Mouse (Mus musculus): ENCODE measurements around the gene Prr13.

Prr13 gene

DNA sequence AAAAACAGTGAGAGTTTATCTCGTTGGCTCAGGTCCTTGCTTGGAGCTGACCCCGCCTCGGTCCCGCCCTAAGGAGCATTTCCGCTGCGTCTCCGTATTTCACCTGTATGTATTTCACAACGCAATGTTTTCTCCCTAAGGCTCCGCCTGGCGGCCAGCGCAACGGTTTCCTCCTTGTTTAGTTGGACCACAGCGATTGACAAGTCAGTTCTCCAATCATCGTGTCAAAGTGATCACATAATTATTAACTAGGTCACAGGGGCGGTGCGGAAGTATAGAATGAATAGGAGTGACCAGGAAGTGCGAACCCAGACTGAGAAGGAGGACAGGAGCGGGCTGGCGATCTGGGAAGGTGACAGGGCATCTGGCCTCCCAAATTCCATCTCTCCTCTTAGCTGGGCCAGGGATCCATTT lies at the start of gene Prr13:
Gene Prr13, plus strand, starts transcription at position 125 of the 414 bp plus-strand sequence.
- peak; percentile 91 for DNase-seq (ENCODE audit: low read depth, low spot score)

- DNase-seq (ENCODE audit: low read depth, low spot score): no peak
These were observed 49.5 kb upstream of the Prr13 start for GRCm38 (mm10) chr15:102409286-102409685.

GRCm38 (mm10) chr15:102411077-102411476 lies 47.8 kb upstream of the Prr13 start:
- DNase-seq (ENCODE audit: low read depth, low spot score): no peak

GRCm38 (mm10) chr15:102413687-102414086 lies 45.1 kb upstream of the Prr13 start:
- no peak for DNase-seq (ENCODE audit: low read depth, low spot score)

DNA sequence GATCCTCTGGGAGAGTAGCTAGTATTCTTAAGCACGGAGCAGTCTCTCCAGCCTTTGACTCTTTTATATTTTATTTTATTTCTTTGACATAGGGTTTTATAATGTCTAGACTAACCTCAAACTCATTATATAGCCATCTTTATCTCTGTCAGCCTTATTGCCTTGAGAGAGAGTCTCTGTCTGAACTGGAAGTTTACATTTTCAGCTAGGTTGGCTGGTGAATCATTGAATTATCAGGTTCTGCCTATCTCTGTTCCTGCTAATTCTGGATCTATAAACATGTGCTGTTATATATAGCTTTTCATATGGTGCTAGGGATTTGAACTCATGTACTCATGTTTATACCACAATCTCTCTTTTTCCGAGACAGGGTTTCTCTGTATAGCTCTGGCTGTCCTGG lies 41.3 kb upstream of the Prr13 start:
- DNase-seq (ENCODE audit: low read depth, low spot score): no peak

DNA sequence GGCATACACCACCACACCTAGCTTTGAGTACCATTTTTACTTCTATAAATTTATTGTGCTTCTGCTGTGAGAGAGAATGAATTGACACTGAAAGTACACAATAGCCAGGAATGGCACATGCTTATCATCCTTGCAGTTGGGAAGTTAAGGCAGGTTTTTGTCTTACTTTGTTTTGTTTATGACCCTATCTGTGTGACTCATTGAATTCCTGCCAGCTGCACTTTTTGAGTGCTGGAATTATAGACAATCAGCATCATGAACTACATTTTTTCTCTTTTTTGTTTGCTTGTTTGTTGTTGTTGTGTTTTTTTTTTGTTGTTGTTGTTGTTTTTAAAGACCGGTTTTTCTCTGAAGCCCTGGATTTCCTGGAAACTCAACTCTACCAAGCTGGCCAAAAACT lies 37.8 kb upstream of the Prr13 start:
- no peak for DNase-seq (ENCODE audit: low read depth, low spot score)

- peak; percentile 31 for DNase-seq (ENCODE audit: low read depth, low spot score)
These were observed 37.4 kb upstream of the Prr13 start for GRCm38 (mm10) chr15:102421437-102421836.

DNA sequence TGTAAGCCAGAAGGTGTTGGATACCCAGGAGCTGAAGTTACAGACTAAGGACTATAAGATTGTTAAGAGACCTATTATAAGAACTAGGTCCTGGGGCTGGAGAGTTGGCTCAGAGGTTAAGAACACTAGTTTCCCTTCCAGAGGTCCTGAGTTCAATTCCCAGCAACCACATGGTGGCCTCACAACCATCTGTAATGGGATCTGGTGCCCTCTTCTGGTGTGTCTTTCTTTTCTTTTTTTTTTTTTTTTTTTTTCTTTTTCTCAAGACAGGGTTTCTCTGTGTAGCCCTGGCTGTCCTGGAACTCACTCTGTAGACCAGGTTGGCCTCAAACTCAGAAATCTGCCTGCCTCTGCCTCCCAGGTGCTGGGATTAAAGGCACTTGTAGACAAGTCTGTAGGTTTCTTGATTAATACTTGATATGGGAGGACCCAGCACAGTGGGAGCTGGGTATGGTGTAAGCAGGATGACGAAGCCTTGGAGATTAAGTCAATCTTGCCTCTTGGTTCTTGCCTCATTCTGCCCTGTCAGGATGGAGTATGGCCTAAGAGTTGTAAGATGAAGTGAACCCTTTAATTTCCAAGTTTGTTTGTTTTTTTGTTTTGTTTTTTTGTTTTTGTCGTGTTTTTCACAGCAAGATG lies 35.1 kb upstream of the Prr13 start:
- no peak for DNase-seq (ENCODE audit: low read depth, low spot score)

DNA sequence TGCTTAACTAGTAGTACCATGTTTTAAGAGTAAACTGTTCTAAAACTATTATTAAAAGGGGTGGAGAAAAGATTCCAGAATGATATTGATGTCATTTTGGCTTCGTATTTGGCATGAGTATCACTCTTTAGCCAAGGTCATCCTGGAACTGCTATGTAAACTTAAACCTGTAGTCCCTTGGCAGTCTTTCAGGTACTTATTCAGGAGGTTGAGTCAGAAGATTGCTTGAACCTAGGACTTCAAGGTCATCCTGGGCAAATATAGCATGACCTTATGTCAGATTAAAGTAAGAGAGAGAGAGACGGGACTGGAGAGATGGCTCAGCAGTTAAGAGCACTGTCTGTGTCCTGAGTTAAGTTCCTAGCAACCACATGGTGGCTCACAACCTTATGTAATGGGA lies 34.2 kb upstream of the Prr13 start:
- no peak for DNase-seq (ENCODE audit: low read depth, low spot score)

GRCm38 (mm10) chr15:102426963-102427362 lies 31.9 kb upstream of the Prr13 start:
- no peak for DNase-seq (ENCODE audit: low read depth, low spot score)

GRCm38 (mm10) chr15:102432046-102432445 lies 26.8 kb upstream of the Prr13 start:
- DNase-seq (ENCODE audit: low read depth, low spot score): no peak

DNA sequence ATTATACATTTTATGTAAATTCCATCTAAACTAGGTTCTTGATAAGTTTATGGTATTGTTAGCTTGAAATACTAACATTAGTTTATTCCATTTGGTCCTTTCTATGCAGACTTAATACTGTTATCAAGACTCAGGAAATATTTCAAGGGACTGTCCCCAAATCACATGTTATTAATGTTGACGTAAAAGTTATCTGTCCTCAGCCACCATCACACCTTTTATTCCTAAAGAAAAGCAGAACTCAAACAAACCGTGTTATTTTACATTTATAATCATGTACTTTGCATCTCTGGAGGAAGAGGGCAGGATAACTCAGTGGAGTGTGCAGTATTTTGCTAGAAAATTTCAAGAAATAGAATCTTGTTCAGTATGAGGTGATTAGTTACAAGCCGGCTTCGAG lies 25.7 kb upstream of the Prr13 start:
- no peak for DNase-seq (ENCODE audit: low read depth, low spot score)

- peak; percentile 66 for DNase-seq (ENCODE audit: low read depth, low spot score)
These were observed 16.3 kb upstream of the Prr13 start for GRCm38 (mm10) chr15:102442490-102442889.

DNA sequence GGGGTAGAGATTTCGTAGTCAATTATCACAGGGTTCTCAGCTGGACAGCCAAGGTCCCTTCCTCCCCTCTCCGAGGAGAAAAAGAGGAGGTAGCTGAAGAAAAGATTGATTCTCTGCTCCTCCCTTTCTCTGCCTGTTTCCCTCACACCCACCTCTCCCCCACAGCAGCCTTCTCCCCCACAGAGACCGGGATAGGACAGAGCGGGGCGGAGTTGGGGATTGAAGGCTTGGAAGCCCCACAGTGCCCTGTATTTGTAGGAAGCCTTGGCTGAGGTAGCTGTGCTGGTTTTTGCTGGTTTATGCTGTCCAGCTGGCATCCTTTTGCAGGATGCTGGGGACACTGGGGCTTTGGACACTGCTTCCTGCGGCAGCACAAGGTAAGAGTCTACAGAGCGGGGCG lies 13.7 kb upstream of the Prr13 start, which contains the start of gene Amhr2:
Gene Amhr2, plus strand, starts transcription at position 222 of the 400 bp plus-strand sequence.
- DNase-seq (ENCODE audit: low read depth, low spot score): no peak

- no peak for DNase-seq (ENCODE audit: low read depth, low spot score)
These were observed 12.4 kb upstream of the Prr13 start for GRCm38 (mm10) chr15:102446448-102446847.

GRCm38 (mm10) chr15:102449366-102449765 lies 9.5 kb upstream of the Prr13 start:
- DNase-seq (ENCODE audit: low read depth, low spot score): no peak

DNA sequence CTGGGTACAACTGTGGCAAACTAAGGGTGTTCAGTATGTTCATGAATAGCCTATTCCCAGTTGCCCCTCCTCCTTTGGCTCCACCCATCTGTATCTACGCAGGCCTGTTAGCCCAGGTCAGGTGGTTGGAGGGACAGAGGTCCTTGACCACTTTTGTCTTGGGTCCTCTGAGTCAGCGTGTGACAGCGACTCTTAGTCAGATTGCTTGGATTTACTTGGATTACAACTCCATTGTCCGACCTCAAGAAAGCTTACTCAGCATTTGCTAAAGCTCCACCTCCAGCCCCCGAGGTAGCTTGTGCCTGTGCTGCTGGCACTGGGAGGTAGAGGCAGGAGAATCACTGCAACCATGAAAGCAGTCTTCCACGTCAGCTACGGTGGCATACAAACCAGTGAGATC lies 7.9 kb upstream of the Prr13 start:
- DNase-seq (ENCODE audit: low read depth, low spot score): no peak

- DNase-seq (ENCODE audit: low read depth, low spot score): peak; percentile 68
These were observed 7.0 kb upstream of the Prr13 start for GRCm38 (mm10) chr15:102451666-102452430.

GRCm38 (mm10) chr15:102455993-102456392 lies 2.8 kb upstream of the Prr13 start:
- DNase-seq (ENCODE audit: low read depth, low spot score): no peak

DNA sequence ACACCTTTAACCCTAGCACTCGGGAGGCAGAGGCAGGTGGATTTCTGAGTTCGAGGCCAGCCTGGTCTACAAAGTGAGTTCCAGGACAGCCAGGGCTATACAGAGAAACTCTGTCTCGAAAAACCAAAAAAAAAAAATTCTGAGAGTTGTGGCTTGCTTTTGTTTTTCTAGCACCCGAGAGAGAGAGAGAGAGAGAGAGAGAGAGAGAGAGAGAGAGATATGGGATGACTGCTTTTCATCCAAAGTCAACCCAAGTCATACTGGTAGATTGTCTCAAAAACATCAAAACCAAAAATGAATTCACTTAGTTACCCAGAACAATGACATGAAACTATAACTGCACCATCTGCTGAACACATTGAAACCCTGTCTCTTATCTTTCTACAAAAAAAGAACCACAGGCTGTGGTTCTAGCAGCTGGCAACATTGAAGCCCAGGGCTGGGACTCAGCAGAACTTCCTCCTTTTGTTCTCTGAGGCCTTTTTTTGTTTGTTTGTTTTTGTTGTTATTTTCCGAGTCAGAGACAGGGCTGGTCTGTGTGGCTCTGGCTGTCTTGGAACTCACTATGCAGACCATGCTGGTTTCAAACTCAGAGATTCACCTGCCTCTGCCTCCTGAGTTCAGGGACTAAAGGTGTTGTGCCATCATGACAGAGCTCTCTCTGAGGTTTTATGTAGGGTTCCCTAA lies 635 bp upstream of the Prr13 start:
- DNase-seq (ENCODE audit: low read depth, low spot score): no peak

GRCm38 (mm10) chr15:102459381-102459780 lies 553 bp downstream of the Prr13 start:
- no peak for DNase-seq (ENCODE audit: low read depth, low spot score)

DNA sequence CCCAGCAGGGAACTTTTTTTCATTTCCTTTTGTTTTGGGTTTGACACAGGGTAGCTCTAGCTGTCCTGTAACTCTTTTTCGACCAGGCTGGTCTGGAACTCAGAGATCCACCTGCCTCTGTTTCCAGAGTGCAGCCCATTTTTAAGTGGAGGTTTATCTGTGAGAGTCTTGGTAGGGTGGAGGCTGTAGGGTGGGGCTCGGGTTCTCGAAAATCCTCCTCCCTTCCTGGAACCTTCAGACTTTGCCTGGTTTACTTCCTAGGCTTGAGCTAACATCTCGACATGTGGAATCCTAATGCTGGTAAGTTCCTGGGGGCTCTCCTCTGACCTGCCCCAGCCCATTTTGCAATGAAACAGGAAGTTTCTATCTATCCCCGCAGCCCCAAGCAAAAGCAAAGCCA lies 1.0 kb downstream of the Prr13 start:
- no peak for DNase-seq (ENCODE audit: low read depth, low spot score)

DNA sequence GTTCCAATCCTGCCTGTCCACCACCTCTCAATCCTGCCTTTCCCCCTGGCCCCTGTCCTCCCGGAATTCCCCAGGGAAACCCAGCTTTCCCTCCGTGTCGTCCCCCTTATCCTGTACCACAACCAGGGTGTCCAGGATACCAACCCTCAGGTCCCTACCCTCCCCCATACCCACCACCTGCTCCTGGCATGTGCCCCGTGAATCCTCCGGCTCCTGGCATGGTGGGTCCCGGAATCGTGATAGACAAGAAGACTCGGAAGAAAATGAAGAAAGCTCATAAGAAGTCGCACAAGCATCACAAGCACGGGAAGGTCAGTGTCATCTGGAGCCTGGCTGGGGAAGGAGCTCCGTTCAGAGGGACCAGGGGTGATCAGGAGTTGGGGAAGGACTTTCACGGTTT lies 1.6 kb downstream of the Prr13 start:
- DNase-seq (ENCODE audit: low read depth, low spot score): no peak

All from skeletal muscle tissue, adult 2 months (tissue).